Mouse (Mus musculus) gastrocnemius, postnatal 4 days (tissue): Measurements from ENCODE around the gene Olfr223. TPM values are rescaled to one million over a fixed set of nuclear protein-coding genes. Genes with fewer than 3 reads are reported as not detected.
"Not testable (repeated sequence)": the region's sequence is repeated elsewhere in the genome, so short reads cannot be mapped to it uniquely, and the experiment has no call there.

Experiments used
- DNase-seq, 2 experiments: peaks; one replicate each; pipeline ENCODE4 v3.0.0; 2021 to 2022; ENCODE audit warnings: low spot score in 2 of 2, mixed read lengths in 2 of 2
- total RNA-seq, 2 experiments: library from RNA; stranded (reverse); gene quantifications; 2 replicates each; pipeline ENCODE4 v1.2.3; 2021

The Olfr223 gene
- total RNA-seq, 2 experiments from 2014 or later: not detected

DNA sequence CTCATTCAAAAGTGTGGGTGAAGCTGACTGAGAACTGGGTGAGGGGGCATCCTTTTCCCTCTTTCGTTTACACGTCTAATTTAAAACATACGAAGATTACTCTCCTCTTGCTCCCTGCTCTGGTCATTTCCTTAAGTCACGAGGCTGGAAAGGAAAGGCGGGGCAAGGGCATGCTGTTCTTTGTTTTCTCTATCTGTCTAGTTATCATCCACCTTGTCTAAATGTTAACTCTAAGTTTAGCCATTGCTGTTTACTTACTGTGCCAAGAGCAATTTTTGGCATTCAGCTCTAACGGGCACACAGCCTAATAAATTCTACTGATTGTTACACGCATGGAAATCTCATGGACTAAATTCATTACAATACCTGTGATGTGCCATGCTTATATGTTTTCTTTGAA, 6.1 kb upstream of the Olfr223 start:
- no peak for DNase-seq

DNA sequence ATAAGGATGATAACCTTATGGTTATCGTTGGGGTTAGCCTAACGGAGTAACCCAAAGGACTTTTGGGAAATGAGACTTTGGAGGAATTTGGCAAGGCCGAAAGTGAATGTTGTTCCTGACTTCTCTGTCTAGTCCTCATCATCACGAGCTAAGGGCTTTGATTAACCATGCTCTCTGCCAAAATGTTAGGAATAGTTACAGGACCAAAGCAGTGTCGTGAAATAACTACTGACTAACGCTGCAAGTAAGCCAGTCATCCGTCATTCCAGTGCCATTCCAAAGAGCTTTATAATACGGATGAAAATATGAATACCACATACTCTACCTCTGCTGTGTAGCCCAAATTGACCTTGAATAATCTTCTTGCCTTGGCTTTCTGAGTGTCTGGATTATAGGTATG, 3.9 kb upstream of the Olfr223 start:
- DNase-seq: no peak

- DNase-seq: no peak
Measured at GRCm38 (mm10) chr11:59596091-59596490, 3.0 kb upstream of the Olfr223 start.

DNA sequence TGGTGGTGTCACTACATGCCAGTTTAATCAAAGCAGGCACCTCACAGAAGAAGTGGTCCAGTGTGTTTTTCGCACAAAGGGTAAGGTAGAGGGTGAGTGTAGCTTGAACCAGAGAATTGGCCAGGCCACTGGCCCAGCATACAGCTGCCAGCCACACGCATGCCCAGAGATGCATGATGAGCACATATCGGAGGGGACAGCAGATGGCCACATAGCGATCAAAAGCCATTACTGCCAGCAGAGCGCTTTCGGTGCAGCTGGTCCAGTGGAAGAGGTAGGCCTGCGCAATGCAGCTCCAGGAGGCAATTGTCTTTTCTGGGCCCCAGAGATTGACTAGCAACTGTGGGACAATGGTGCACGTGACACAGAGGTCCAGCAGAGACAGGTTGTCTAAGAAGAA, 3.6 kb downstream of the Olfr223 start:
- DNase-seq: no peak

GRCm38 (mm10) chr11:59584539-59584938, 8.6 kb downstream of the Olfr223 start:
- DNase-seq: no peak

DNA sequence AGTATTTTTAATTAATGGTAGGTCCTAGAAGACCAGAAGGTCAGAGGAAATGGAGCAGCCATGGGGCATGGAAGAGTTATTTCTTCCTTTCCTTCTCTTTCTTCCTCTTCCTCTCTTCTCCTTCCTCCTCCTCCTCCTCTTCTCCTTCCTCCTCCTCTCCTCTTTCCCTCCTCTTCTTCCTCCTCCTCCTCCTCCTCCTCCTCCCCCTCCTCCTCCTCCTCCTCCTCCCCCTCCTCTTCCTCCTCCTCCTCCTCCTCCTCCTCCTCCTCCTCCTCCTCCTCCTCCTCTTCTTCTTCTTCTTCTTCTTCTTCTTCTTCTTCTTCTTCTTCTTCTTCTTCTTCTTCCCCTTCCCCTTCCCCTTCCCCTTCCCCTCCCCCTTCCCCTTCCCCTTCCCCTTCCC, 17.0 kb downstream of the Olfr223 start, which contains the start of gene Olfr222:
TSS of gene Olfr222 (minus strand) at position 101 of the 400 bp plus-strand sequence.
- DNase-seq: not testable (repeated sequence)

DNA sequence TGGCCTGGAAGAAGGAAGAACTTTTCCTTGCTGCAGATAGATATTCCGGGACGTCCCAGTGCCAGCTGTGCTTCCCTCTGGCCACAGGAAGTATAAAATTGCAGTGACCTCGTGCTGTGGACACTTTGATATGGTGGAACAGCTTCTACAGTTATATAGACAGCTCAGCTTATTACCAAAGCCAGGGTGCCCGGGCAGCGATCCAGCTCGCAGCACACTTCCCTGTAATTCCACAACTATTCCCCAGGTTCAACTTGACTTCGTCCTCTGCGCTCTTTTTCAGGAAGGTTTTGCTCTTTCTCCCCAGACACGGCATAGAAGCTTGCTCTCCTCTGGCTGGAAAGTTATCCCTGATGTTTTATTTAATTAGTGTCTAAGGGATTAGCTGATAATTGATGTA, 17.4 kb downstream of the Olfr223 start:
- DNase-seq: no peak

- no peak for DNase-seq
Measured at GRCm38 (mm10) chr11:59569306-59569705, 23.8 kb downstream of the Olfr223 start.

GRCm38 (mm10) chr11:59562837-59563236, 30.3 kb downstream of the Olfr223 start:
- no peak for DNase-seq

- no peak for DNase-seq
Measured at GRCm38 (mm10) chr11:59562336-59562735, 30.8 kb downstream of the Olfr223 start.

- no peak for DNase-seq
Measured at GRCm38 (mm10) chr11:59560906-59561305, 32.2 kb downstream of the Olfr223 start.

GRCm38 (mm10) chr11:59554535-59554934, 38.6 kb downstream of the Olfr223 start:
- no peak for DNase-seq

DNA sequence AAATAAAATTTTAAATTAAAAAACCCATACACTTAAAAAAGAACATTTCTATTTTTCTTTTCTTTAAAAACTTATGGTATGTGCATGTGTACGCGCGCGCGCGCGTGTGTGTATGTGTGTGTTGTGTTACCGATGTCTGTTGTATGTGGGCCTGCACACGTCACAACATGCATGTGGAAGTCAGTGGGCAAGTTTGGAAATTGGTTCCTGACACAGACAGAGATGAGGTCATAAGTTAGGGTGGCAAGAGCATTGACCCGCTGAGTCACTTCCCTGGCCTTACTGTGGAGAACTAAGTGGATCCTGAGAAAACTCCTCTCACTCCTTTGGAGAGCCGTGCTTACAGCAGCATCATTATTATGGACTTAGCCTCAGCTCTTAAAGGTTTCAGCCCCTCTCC, 39.0 kb downstream of the Olfr223 start:
- no peak for DNase-seq

- no peak for DNase-seq
Measured at GRCm38 (mm10) chr11:59544005-59544404, 49.1 kb downstream of the Olfr223 start.

DNA sequence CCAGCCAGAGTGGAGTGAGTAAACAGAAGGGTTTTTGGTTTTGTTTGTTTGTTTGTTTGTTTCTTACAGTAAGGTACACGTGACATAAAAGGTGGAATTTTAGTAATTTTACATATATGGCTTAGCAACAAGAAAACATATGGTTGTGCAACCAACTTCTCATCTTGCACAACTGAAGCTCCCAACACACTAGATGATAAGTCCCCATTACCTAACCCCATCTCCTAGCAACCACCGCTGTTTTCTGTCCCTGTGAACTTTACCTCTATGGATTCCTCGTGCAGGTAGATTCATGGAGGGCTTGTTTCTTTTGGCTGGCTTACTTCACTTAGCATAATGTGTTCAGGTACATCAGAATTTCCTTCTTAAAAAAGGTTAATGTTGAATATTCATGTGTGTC, 49.7 kb downstream of the Olfr223 start:
- DNase-seq: no peak

- DNase-seq: no peak
Measured at GRCm38 (mm10) chr11:59542442-59542841, 50.6 kb downstream of the Olfr223 start.

- DNase-seq: no peak
Measured at GRCm38 (mm10) chr11:59541324-59541723, 51.8 kb downstream of the Olfr223 start, which contains the start of gene Nlrp3. Gene Nlrp3, plus strand, starts transcription at chr11:59541568.

DNA sequence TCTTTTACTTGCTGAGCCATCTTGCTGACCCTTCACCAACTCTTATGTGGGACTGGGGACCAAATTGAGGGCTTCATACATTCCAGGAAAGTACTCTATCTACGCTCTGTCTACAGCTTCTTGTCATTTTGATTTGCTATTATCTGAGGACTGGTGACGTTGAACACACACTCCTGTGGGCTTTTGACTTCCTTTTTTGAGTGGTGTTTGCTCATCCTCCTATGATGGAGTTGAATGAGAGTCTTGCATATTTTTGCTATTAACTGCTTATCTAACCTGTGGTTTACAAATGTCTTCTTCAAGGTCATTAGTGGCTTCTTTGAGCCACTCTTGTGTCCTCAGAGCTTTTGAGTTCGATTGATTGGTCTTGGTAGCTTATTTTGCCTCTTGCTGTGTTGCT, 53.0 kb downstream of the Olfr223 start:
- no peak for DNase-seq

Other genes with a start within 250 kb of the Olfr223 start
- not detected for gene Prss38, start 217.6 kb downstream of the Olfr223 start, total RNA-seq
- 10 to 100 TPM in 1 of 2 experiments, 1 to 10 TPM in 1; 8.5 to 10.0 TPM for gene Jmjd4, start 143.2 kb downstream of the Olfr223 start, total RNA-seq
- gene Snap47, start 142.1 kb downstream of the Olfr223 start, total RNA-seq: 10 to 100 TPM; 34.8 to 40.9 TPM
- gene Zfp867, start 120.8 kb downstream of the Olfr223 start, total RNA-seq: 1 to 10 TPM; 5.7 to 6.1 TPM
- 10 to 100 TPM; 21.1 to 22.0 TPM for gene Zkscan17, start 66.5 kb downstream of the Olfr223 start, total RNA-seq
- under 1 TPM; 0.47 to 0.69 TPM for gene Nlrp3, start 51.7 kb downstream of the Olfr223 start, total RNA-seq
- gene Olfr222, start 17.1 kb downstream of the Olfr223 start, total RNA-seq: not detected
- gene Mprip, start 68.0 kb upstream of the Olfr223 start, total RNA-seq: 100 to 1,000 TPM; 213 to 215 TPM
- gene Pld6, start 194.4 kb upstream of the Olfr223 start, total RNA-seq: under 1 TPM; 0.44 to 0.66 TPM
- gene Flcn, start 216.7 kb upstream of the Olfr223 start, total RNA-seq: 10 to 100 TPM; 28.2 to 28.8 TPM
- 10 to 100 TPM; 18.8 to 22.6 TPM for gene Nt5m, start 246.2 kb upstream of the Olfr223 start, total RNA-seq
- 10 to 100 TPM; 84.8 to 86.3 TPM for gene Cops3, start 246.5 kb upstream of the Olfr223 start, total RNA-seq